Mouse (Mus musculus) myocyte (in vitro differentiated cells): ENCODE measurements at regions not wholly inside any gene's neighbourhood (a gene's known extent, or its start where the extent isn't known, plus 50 kb on each side); places are given as distances from the start of the nearest gene placed in this dataset.

Experiments used
- CEBPB ChIP-seq: IDR thresholded peaks from 2 replicates; pipeline ENCODE4 v1.6.1; 2011; ENCODE audit warnings: mild to moderate bottlenecking, moderate library complexity; ENCODE audit not compliant: poor library complexity, insufficient read depth, severe bottlenecking
- MAX ChIP-seq: IDR thresholded peaks from one replicate; pipeline ENCODE4 v1.6.1; 2011; ENCODE audit warnings: low read depth, mild to moderate bottlenecking, control low read depth
- POLR2A ChIP-seq: IDR thresholded peaks from one replicate; pipeline ENCODE4 v1.6.1; 2011; ENCODE audit warnings: low read depth, mild to moderate bottlenecking, control low read depth, moderate library complexity; ENCODE audit not compliant: insufficient read length
- POLR2AphosphoS2 ChIP-seq: IDR thresholded peaks from one replicate; pipeline ENCODE4 v1.6.1; 2011; ENCODE audit warnings: low read depth, control low read depth; ENCODE audit not compliant: insufficient read length
- REST ChIP-seq: IDR thresholded peaks from one replicate; pipeline ENCODE4 v1.6.1; 2011; ENCODE audit warnings: mild to moderate bottlenecking, control low read depth, moderate library complexity; ENCODE audit not compliant: insufficient read depth, insufficient read length

DNA sequence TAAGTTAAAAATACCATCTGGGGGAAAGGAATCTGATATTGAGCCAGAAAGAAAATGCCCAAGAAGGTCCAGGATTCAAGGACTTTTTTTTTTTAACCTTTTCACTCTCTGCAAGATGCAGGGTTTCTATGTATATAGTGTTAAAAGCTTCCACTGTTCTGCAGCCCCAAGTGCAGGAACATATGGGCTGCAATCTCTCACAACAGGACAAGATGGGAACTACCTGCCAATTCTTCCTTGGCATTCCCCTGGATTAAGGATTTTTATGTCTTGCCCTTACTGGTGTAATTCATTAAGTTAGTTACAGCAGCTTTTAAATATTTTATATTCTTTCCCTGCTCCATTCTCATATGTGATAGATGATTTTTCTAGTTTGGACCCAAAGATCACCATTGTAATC lies 116.9 kb upstream of the Dmac1 start:
- TF ChIP-seq POLR2A (no peak), REST (no peak), CEBPB (no peak), POLR2AphosphoS2 (no peak), MAX (no peak)
